Mouse (Mus musculus): ENCODE measurements around the gene Heatr5a. TPM values are rescaled to one million over a fixed set of nuclear protein-coding genes. Genes with fewer than 3 reads are reported as not detected.
A peak's percentile ranks its signal among the peaks of the same experiment; 100 is the strongest.

The Heatr5a gene
- total RNA-seq, 1 experiment, result 20.9 TPM

DNA sequence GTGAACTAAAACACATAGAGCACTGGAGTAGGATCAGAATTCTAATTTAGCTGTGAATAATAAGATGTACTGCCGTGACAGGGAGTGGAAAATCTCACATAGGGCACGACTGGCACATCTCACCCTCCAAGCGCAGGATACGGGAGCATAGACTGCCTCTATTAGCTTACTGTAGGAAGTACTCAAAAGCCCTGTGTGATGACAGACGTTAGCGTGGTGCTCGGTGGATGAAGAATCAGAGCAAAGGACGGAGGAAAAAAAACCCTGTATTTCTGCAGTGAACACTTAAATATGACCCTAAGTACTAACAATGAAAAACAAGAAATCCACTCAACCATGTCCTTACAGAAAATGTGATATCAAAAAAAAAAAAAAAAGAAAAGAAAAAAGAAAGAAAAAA is 41.0 kb upstream of the Heatr5a start:
- Histone ChIP-seq H3K9me3 (ENCODE audit: control insufficient read depth, insufficient read depth, low read depth, low read length) (no peaks in the 10 kb centered on the region), H3K27ac (ENCODE audit: insufficient read depth, low read depth, low read length, poor library complexity, severe bottlenecking) (no peak overlapping the region), H3K4me3 (ENCODE audit: insufficient read depth in 1 of 2, low read depth in 1 of 2, low read length in 2 of 2, poor library complexity in 1 of 2, severe bottlenecking in 1 of 2) (no peak overlapping the region), H3K4me1 (ENCODE audit: control insufficient read depth in 2 of 2, insufficient read depth in 2 of 2, low read length in 2 of 2, poor library complexity in 1 of 2) (no peaks in the 10 kb centered on the region), H3K9ac (ENCODE audit: insufficient read depth, low read depth, low read length, poor library complexity, severe bottlenecking) (no peak overlapping the region), H3K36me3 (ENCODE audit: control insufficient read depth, insufficient read depth, low read length, poor library complexity, severe bottlenecking) (no peaks in the 10 kb centered on the region)
- TF ChIP-seq CHD2 (IDR thresholded peaks at IDR 0.05; ENCODE audit: low read depth, low read length) (no peak), ZC3H11A (IDR thresholded peaks at IDR 0.05; ENCODE audit: borderline replicate concordance, low read depth, low read length) (no peak), MAFK (IDR thresholded peaks at IDR 0.05; ENCODE audit: insufficient read depth, low read depth, low read length) (no peak), ZNF384 (IDR thresholded peaks at IDR 0.05; ENCODE audit: low read depth, low read length) (no peak), HCFC1 (IDR thresholded peaks at IDR 0.05; ENCODE audit: borderline replicate concordance, insufficient read depth, low read length) (no peak)
- DNase-seq (ENCODE audit: low read depth, low spot score), result no peak
- in situ Hi-C loops (cut with MboI; ENCODE audit: low sequenced_read_pairs in 2 of 2, unreplicated experiment in 2 of 2), result no loop called here

DNA sequence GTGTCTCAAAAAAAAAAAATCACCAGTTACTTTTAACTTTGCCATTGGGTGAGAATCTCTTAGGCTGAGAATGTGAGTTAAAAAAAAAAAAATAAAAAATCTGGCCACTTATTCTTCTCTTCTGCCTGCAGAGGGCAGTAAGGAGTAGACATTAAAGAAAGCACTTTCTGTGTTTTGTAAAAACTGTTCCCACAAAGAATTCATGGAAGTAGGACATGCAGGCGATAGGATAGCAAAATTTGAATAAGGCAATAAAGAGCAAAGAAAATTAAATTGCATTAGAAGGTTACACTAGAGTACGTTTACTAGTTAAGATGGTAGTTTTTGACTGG is 39.5 kb upstream of the Heatr5a start:
- Histone ChIP-seq H3K36me3 (ENCODE audit: control insufficient read depth, insufficient read depth, low read length, poor library complexity, severe bottlenecking) (no peaks in the 10 kb centered on the region), H3K4me3 (ENCODE audit: insufficient read depth in 1 of 2, low read depth in 1 of 2, low read length in 2 of 2, poor library complexity in 1 of 2, severe bottlenecking in 1 of 2) (no peak overlapping the region), H3K4me1 (ENCODE audit: control insufficient read depth in 2 of 2, insufficient read depth in 2 of 2, low read length in 2 of 2, poor library complexity in 1 of 2) (no peaks in the 10 kb centered on the region), H3K9me3 (ENCODE audit: control insufficient read depth, insufficient read depth, low read depth, low read length) (no peaks in the 10 kb centered on the region), H3K9ac (ENCODE audit: insufficient read depth, low read depth, low read length, poor library complexity, severe bottlenecking) (no peak overlapping the region), H3K27ac (ENCODE audit: insufficient read depth, low read depth, low read length, poor library complexity, severe bottlenecking) (no peak overlapping the region)
- in situ Hi-C loops (cut with MboI; ENCODE audit: low sequenced_read_pairs in 2 of 2, unreplicated experiment in 2 of 2), result no loop called here
- TF ChIP-seq ZNF384 (IDR thresholded peaks at IDR 0.05; ENCODE audit: low read depth, low read length), result peak; percentile 79
- no peak for TF ChIP-seq CHD2 (IDR thresholded peaks at IDR 0.05; ENCODE audit: low read depth, low read length)
- peak; percentile 39 for DNase-seq (ENCODE audit: low read depth, low spot score)

DNA sequence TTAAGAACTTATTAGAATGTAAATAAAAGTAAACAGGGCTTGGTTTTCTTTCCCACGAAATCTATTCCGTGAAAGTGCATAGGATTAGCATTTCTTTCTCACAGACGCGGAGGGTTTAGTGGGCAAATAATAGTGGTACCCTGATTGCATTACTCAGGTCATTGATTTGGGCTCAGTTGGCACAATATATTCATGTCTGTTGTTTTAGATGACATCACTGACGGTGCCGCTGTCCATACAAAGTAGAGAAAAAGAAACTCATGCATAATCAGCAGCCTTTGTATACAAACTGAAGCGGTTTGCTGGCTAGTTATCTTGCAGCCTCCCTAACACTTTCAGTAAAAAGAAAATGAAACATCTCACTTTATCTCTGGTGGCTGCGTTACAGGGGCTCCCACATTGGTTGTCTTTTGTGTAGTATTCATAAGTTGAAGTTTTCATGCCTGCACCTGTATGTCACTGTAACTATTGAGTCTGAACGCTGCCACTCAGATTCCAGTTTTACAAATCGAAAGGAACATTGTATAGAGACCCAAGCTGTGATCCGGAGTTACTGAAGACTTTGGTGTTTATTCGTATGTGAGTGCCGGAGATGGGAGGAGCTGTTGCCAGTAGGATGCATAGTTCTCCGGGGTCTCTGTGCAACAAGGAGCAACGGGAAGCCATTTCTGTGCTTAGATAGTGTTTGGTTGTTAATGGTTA is 39.0 kb upstream of the Heatr5a start:
- Histone ChIP-seq H3K9ac (ENCODE audit: insufficient read depth, low read depth, low read length, poor library complexity, severe bottlenecking) (no peak overlapping the region), H3K36me3 (ENCODE audit: control insufficient read depth, insufficient read depth, low read length, poor library complexity, severe bottlenecking) (no peaks in the 10 kb centered on the region), H3K4me3 (ENCODE audit: insufficient read depth in 1 of 2, low read depth in 1 of 2, low read length in 2 of 2, poor library complexity in 1 of 2, severe bottlenecking in 1 of 2) (no peak overlapping the region), H3K4me1 (ENCODE audit: control insufficient read depth in 2 of 2, insufficient read depth in 2 of 2, low read length in 2 of 2, poor library complexity in 1 of 2) (0 out of 4 replicates have a peak, but pooled peaks cover 0 to 3% of the 10 kb centered on the region in 2 experiments), H3K27ac (ENCODE audit: insufficient read depth, low read depth, low read length, poor library complexity, severe bottlenecking) (no peak overlapping the region), H3K9me3 (ENCODE audit: control insufficient read depth, insufficient read depth, low read depth, low read length) (no peaks in the 10 kb centered on the region)
- in situ Hi-C loops (cut with MboI; ENCODE audit: low sequenced_read_pairs in 2 of 2, unreplicated experiment in 2 of 2), result no loop called here
- TF ChIP-seq HCFC1 (IDR thresholded peaks at IDR 0.05; ENCODE audit: borderline replicate concordance, insufficient read depth, low read length) (no peak), MAFK (IDR thresholded peaks at IDR 0.05; ENCODE audit: insufficient read depth, low read depth, low read length) (no peak), ZNF384 (IDR thresholded peaks at IDR 0.05; ENCODE audit: low read depth, low read length) (no peak), CHD2 (IDR thresholded peaks at IDR 0.05; ENCODE audit: low read depth, low read length) (no peak), ZC3H11A (IDR thresholded peaks at IDR 0.05; ENCODE audit: borderline replicate concordance, low read depth, low read length) (no peak)
- DNase-seq (ENCODE audit: low read depth, low spot score), result no peak

- in situ Hi-C loops (cut with MboI; ENCODE audit: low sequenced_read_pairs in 2 of 2, unreplicated experiment in 2 of 2), result no loop called here
- Histone ChIP-seq H3K4me1 (ENCODE audit: control insufficient read depth in 2 of 2, insufficient read depth in 2 of 2, low read length in 2 of 2, poor library complexity in 1 of 2) (0 out of 4 replicates have a peak, but pooled peaks cover 0 to 4% of the 10 kb centered on the region in 2 experiments), H3K4me3 (ENCODE audit: insufficient read depth in 1 of 2, low read depth in 1 of 2, low read length in 2 of 2, poor library complexity in 1 of 2, severe bottlenecking in 1 of 2) (peak overlapping the region; percentile 86 to 97; a peak in 2 of 4 replicates), H3K27ac (ENCODE audit: insufficient read depth, low read depth, low read length, poor library complexity, severe bottlenecking) (no peak overlapping the region), H3K9ac (ENCODE audit: insufficient read depth, low read depth, low read length, poor library complexity, severe bottlenecking) (no peak overlapping the region), H3K9me3 (ENCODE audit: control insufficient read depth, insufficient read depth, low read depth, low read length) (no peaks in the 10 kb centered on the region), H3K36me3 (ENCODE audit: control insufficient read depth, insufficient read depth, low read length, poor library complexity, severe bottlenecking) (peaks cover 3% of the 10 kb centered on the region; the same call in 1 of the 2 replicates)
- TF ChIP-seq ZC3H11A (IDR thresholded peaks at IDR 0.05; ENCODE audit: borderline replicate concordance, low read depth, low read length), result no peak
- no peak for TF ChIP-seq HCFC1 (IDR thresholded peaks at IDR 0.05; ENCODE audit: borderline replicate concordance, insufficient read depth, low read length)
- TF ChIP-seq MAFK (IDR thresholded peaks at IDR 0.05; ENCODE audit: insufficient read depth, low read depth, low read length), result no peak
- TF ChIP-seq CHD2 (IDR thresholded peaks at IDR 0.05; ENCODE audit: low read depth, low read length), result no peak
- TF ChIP-seq ZNF384 (IDR thresholded peaks at IDR 0.05; ENCODE audit: low read depth, low read length), result no peak
- DNase-seq (ENCODE audit: low read depth, low spot score), result no peak
These were observed 35.5 kb upstream of the Heatr5a start for GRCm38 (mm10) chr12:52006633-52006994.
